Mouse (Mus musculus) adrenal gland, postnatal 4 days (tissue): ENCODE data around the gene Scgb1b7. TPM values are rescaled to one million over a fixed set of nuclear protein-coding genes. Genes with fewer than 3 reads are reported as not detected.
"Not testable (repeated sequence)": the region's sequence is repeated elsewhere in the genome, so short reads cannot be mapped to it uniquely, and the experiment has no call there.

Source experiments
- DNase-seq, 2 experiments: peaks; one replicate each; pipeline ENCODE4 v3.0.0; 2021 to 2022; ENCODE audit warnings: low spot score in 2 of 2, mixed read lengths in 2 of 2
- long read RNA-seq, 2 experiments: library from polyadenylated mRNA; stranded (forward); transcript quantifications; one replicate each; pipeline ENCODE4 v2.0.0; 2021
- total RNA-seq, 2 experiments: library from RNA; stranded (reverse); gene quantifications; 2 replicates each; pipeline ENCODE4 v1.2.3; 2021

Gene Scgb1b7
- total RNA-seq: not detected
- long read RNA-seq, experiment 1: 0 reads
- long read RNA-seq, experiment 2: 0 reads

DNA sequence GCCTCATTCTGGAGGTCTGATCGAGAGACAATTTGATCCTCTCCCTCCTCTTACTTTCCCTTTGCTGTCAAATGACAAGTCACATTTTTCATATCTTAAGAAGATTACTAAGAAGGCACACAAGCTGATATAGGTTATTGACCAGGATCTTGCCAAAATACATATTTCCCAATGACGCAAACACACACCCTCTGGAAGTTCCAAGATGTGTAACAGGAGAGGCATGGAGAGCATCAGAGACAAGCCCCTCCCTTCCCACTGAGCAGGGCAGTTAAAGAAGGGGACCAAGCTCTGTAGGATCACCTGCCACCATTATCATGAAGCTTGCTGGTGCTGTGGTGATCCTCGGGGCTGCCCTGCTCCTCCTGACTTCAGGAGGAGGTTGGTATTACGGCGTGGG lies at the start of gene Scgb1b7:
Scgb1b7 (plus strand) TSS at position 301 of the 400 bp plus-strand sequence.
- not testable (repeated sequence) for DNase-seq

DNA sequence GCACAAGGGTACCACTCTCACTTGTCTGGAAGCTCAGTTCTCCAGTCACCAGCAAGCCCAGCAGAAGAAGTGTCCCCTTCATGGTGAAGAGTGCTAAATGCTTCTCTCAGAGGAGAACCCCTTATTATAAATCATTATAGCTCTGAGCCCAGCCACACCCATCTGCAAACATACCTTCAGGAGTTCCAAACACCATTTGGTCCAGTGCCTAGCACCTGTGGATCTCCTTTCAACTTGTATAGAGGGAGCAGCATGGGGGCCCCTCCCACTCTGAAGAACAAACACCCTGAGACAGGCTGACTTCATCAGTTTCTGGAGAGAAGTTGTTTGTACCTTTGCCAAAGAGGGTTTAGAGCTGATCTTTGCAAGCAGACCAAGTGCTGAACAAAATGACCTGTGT lies 6.8 kb upstream of the Scgb1b7 start, which contains the start of gene Scgb2b7:
Scgb2b7 (minus strand) TSS at position 101 of the 400 bp plus-strand sequence.
- DNase-seq: not testable (repeated sequence)

Other genes starting within 250 kb of the Scgb1b7 start
- gene Scgb2b7, start 6.9 kb upstream of the Scgb1b7 start, total RNA-seq: not detected